Mouse (Mus musculus): ENCODE measurements around the gene Olfr272. TPM values are rescaled to one million over a fixed set of nuclear protein-coding genes. Genes with fewer than 3 reads are reported as not detected.

Gene Olfr272
- polyA plus RNA-seq, 1 experiment from 2014 or later: not detected

Other genes with a start within 250 kb of the Olfr272 start
- not detected in 2 replicates for gene Olfr275, start 104.6 kb downstream of the Olfr272 start, polyA plus RNA-seq (2016; fragmentation: Nextera tagmentation; extraction: Ambion mirVana)
- gene Olfr273, start 59.9 kb downstream of the Olfr272 start, polyA plus RNA-seq (2016; fragmentation: Nextera tagmentation; extraction: Ambion mirVana): not detected in 2 replicates
- gene Olfr270, start 45.4 kb upstream of the Olfr272 start, polyA plus RNA-seq (2016; fragmentation: Nextera tagmentation; extraction: Ambion mirVana): not detected in 2 replicates
- not detected in 2 replicates for gene Nipsnap3a, start 70.1 kb upstream of the Olfr272 start, polyA plus RNA-seq (2016; fragmentation: Nextera tagmentation; extraction: Ambion mirVana)
- 95.1 and 105 TPM in 2 replicates for gene Nipsnap3b, start 92.7 kb upstream of the Olfr272 start, polyA plus RNA-seq (2016; fragmentation: Nextera tagmentation; extraction: Ambion mirVana)
- 5.9 and 7.5 TPM in 2 replicates for gene Abca1, start 240.7 kb upstream of the Olfr272 start, polyA plus RNA-seq (2016; fragmentation: Nextera tagmentation; extraction: Ambion mirVana)